Mouse (Mus musculus): ENCODE results near the gene Pih1d1. TPM values are rescaled to one million over a fixed set of nuclear protein-coding genes. Genes with fewer than 3 reads are reported as not detected.

Gene Pih1d1
- polyA plus RNA-seq, 1 experiment from 2014 or later: 37.6 TPM

DNA sequence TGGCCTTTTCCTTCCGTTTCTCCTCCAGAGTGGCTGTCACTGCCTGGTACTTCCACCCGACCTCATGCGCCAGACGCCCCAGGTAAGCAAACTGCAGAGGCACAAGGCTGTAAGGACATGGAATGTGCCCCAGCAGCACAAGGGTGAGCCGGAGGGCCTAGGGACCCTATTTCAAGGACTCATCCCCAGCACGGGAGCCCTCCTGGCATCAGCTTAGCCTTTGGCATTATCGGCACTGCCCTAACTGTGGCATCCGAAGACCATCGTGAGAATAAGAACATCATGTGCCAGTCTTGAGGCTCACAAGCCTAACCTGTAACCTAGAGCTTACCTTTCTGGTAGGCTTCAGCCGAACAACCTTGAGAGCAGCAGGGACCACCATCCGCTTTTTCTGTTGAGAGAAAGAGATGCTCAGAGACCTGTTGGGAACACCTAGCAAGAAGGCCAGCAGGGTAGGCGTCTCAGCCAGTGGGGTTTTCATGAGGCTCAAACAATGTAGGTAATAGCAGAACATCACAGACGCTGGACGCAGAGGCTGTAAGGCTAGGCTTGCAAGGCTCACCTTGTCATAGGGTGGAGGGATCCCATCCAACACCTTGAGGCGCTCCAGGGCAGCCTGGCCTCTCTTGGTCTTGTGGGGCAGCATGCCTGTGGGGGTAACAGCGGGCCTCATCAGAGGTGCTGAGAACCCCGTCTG, 27.8 kb upstream of the Pih1d1 start:
- no peak for DNase-seq
- H3K4me1 ChIP-seq (ENCODE audit: insufficient read depth): peaks cover 59% of the 10 kb centered on the region
- peaks cover 39% of the 10 kb centered on the region for H3K36me3 ChIP-seq (replicated peaks; ENCODE audit: insufficient read depth, low read length)
- no peaks in the 10 kb centered on the region for H3K9me3 ChIP-seq (ENCODE audit: low read length)
- WGBS (ENCODE audit: insufficient replicate concordance): 61% methylated on average over 17 of the region's 17 CpGs
- H3K4me2 ChIP-seq (ENCODE audit: low read depth, low read length): peak overlapping the region; percentile 93
- H3K9ac ChIP-seq (replicated peaks): peak overlapping the region; percentile 99
- no peak for TF ChIP-seq EP300 (IDR thresholded peaks at IDR 0.05; ENCODE audit: low read depth)
- TF ChIP-seq CTCF (IDR thresholded peaks at IDR 0.05; ENCODE audit: low read depth): no peak
- H3K4me3 ChIP-seq (ENCODE audit: low read depth, low read length): peak overlapping the region; percentile 98
- H3K27ac ChIP-seq (ENCODE audit: low read depth): peak overlapping the region; percentile 92
- no peaks in the 10 kb centered on the region for H3K27me3 ChIP-seq (ENCODE audit: insufficient read depth, low read length)
- no peak for ATAC-seq

DNA sequence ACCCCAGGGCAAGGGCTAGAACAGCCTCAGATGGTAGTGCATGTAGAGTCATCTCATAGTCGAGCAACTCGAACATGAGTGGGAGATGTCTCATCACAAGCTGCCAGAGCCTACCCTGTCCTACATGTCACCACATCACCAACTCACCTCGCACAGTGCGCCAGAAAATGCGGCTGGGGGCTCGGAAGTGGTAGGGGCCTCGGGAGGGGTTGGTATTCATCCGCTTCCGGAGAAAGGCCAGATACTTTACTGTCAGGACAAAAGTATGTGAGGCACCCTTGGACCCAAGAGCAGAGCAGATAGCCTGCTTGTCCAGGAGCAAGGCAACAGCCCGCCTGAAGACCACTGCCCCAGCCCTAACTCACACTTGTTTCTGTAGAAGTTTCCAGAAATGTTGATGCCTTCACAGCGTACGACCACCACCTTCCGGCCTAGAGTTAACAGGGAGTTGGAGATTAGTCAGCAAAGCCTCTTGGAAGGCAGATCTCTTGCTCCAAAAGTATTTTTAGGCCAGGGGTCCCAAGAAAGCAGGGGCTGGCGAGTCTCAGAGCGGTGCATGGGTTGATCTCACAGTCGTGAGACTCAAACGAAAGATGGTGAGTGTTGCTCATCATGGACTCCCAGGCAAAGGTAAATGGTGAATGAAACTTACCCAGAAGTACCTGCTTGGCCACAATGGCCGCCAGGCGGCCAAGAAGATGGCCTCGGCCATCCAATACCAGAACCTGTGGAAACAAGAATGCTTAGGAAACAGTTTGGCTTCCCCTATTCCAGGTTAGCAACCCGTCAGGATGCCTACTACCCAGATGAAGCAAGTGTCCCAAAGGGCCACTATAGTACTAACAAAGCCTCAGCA, 27.0 kb upstream of the Pih1d1 start:
- no peak for ATAC-seq
- 24% methylated on average over 21 of the region's 21 CpGs for WGBS (ENCODE audit: insufficient replicate concordance)
- Histone ChIP-seq H3K9me3 (ENCODE audit: low read length) (no peaks in the 10 kb centered on the region), H3K4me1 (ENCODE audit: insufficient read depth) (peaks cover 52% of the 10 kb centered on the region), H3K27me3 (ENCODE audit: insufficient read depth, low read length) (no peaks in the 10 kb centered on the region), H3K27ac (ENCODE audit: low read depth) (peak overlapping the region; percentile 92), H3K4me3 (ENCODE audit: low read depth, low read length) (peak overlapping the region; percentile 98), H3K36me3 (replicated peaks; ENCODE audit: insufficient read depth, low read length) (peaks cover 31% of the 10 kb centered on the region), H3K9ac (replicated peaks) (peak overlapping the region; percentile 99), H3K4me2 (ENCODE audit: low read depth, low read length) (peak overlapping the region; percentile 93)
- peak; percentile 42 for TF ChIP-seq CTCF (IDR thresholded peaks at IDR 0.05; ENCODE audit: low read depth)
- TF ChIP-seq EP300 (IDR thresholded peaks at IDR 0.05; ENCODE audit: low read depth): no peak
- no peak for DNase-seq

DNA sequence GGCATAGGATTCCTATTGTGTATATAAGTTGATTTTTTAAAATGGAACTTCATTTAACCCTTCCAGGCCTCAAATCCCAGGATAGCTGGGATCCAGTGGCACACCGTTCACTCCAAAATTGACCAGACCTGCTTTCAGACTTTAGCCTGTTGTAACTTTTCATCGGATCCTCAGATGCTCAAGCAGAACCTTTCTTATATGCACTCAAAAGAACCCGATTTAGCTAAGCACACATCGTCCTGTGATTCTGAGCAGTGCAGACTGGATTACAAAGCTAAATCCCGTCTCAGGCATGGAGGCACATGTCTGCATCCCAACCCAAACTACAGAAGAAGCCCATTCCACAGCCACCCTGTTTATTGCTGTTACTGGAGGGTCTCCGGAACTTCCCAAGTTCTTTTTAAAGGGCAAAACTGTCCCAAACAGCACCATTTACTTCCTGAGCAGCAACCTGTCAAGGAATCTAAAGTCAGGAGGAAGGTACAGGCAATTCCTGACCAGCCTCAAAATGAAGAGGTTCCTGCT, 26.3 kb upstream of the Pih1d1 start:
- ATAC-seq: no peak
- peak overlapping the region; percentile 99 for H3K9ac ChIP-seq (replicated peaks)
- no peaks in the 10 kb centered on the region for H3K27me3 ChIP-seq (ENCODE audit: insufficient read depth, low read length)
- H3K27ac ChIP-seq (ENCODE audit: low read depth): peak overlapping the region; percentile 92
- peak overlapping the region; percentile 98 for H3K4me3 ChIP-seq (ENCODE audit: low read depth, low read length)
- TF ChIP-seq CTCF (IDR thresholded peaks at IDR 0.05; ENCODE audit: low read depth) (no peak), EP300 (IDR thresholded peaks at IDR 0.05; ENCODE audit: low read depth) (no peak)
- peak overlapping the region; percentile 93 for H3K4me2 ChIP-seq (ENCODE audit: low read depth, low read length)
- H3K9me3 ChIP-seq (ENCODE audit: low read length): no peaks in the 10 kb centered on the region
- peaks cover 25% of the 10 kb centered on the region for H3K36me3 ChIP-seq (replicated peaks; ENCODE audit: insufficient read depth, low read length)
- H3K4me1 ChIP-seq (ENCODE audit: insufficient read depth): peaks cover 46% of the 10 kb centered on the region
- WGBS (ENCODE audit: insufficient replicate concordance): 3% methylated on average over 6 of the region's 6 CpGs
- no peak for DNase-seq

DNA sequence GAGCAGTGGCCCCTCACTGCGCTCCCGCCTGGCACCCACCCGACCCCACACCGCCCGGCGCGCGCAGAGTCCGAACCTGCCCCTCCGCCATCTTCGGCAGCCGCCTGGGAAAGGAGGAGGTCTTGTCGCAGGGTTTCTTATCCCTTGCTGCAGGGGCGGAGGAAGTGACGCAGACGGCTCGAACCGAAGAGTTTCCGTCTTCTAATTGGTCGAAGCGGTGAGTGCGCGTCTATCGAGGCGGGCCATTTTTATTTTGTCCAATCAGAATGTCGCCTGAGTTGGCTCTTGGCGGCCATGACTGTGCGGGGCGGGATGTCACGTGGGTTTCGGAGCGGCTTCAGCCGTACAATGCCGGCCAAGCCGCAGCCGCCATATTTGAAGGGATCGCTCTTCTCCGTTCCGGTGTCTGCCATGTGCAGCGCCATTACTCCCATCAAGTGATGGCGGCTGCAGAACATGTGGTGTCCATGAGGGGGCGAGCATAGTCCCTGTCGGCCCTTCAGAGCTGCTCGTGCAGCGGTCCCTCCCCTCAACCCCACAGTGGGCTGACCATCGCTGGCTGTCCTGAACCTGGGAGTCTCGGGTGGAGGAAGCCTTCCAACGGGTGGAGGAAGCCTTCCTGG, 25.4 kb upstream of the Pih1d1 start, which contains the start of gene Rpl13a:
Gene Rpl13a, minus strand, starts transcription at position 138 of the 623 bp plus-strand sequence.
- Histone ChIP-seq H3K27me3 (ENCODE audit: insufficient read depth, low read length) (no peaks in the 10 kb centered on the region), H3K4me1 (ENCODE audit: insufficient read depth) (peaks cover 38% of the 10 kb centered on the region), H3K4me2 (ENCODE audit: low read depth, low read length) (peak within 1 kb of the TSS; percentile 94), H3K9ac (replicated peaks) (peak within 1 kb of the TSS; percentile 99), H3K36me3 (replicated peaks; ENCODE audit: insufficient read depth, low read length) (peaks cover 23% of the 10 kb centered on the region), H3K4me3 (ENCODE audit: low read depth, low read length) (peak within 1 kb of the TSS; percentile 98), H3K27ac (ENCODE audit: low read depth) (peak within 1 kb of the TSS; percentile 92), H3K9me3 (ENCODE audit: low read length) (no peaks in the 10 kb centered on the region)
- ATAC-seq (peak; percentile 86), DNase-seq (peak; percentile 97)
- WGBS (ENCODE audit: insufficient replicate concordance): under 1% methylated on average over 46 of the region's 48 CpGs
- TF ChIP-seq EP300 (IDR thresholded peaks at IDR 0.05; ENCODE audit: low read depth) (peak; percentile 55; the same call in 1 of the 2 replicates), CTCF (IDR thresholded peaks at IDR 0.05; ENCODE audit: low read depth) (peak; percentile 89)

DNA sequence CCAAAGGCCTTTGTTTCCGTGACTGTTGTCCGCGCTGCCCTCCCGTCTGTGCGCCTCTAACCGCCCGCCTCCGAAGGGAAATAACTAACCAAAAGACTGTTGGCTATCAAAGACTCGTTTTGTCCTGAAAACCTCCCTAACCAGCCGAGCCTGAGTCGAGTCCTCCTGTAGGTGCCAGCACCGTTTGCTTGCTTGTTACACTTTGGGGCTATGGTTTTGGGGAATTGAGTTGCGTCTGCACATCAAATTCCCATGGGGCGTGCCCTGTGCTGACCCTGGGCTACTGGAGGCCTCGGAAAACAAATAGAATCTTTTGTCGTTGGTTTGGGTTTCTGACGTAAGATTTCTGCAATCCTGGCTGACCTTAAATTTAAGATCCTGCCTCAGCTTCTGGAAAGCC, 24.8 kb upstream of the Pih1d1 start:
- Histone ChIP-seq H3K4me3 (ENCODE audit: low read depth, low read length) (peak overlapping the region; percentile 98), H3K9me3 (ENCODE audit: low read length) (no peaks in the 10 kb centered on the region), H3K9ac (replicated peaks) (peak overlapping the region; percentile 73), H3K36me3 (replicated peaks; ENCODE audit: insufficient read depth, low read length) (peaks cover 23% of the 10 kb centered on the region), H3K4me1 (ENCODE audit: insufficient read depth) (peaks cover 38% of the 10 kb centered on the region), H3K27me3 (ENCODE audit: insufficient read depth, low read length) (no peaks in the 10 kb centered on the region), H3K4me2 (ENCODE audit: low read depth, low read length) (peak overlapping the region; percentile 94), H3K27ac (ENCODE audit: low read depth) (peak overlapping the region; percentile 83)
- WGBS (ENCODE audit: insufficient replicate concordance): 2% methylated on average over 17 of the region's 17 CpGs
- ATAC-seq (peak; percentile 1), DNase-seq (no peak)
- TF ChIP-seq EP300 (IDR thresholded peaks at IDR 0.05; ENCODE audit: low read depth) (no peak), CTCF (IDR thresholded peaks at IDR 0.05; ENCODE audit: low read depth) (no peak)
